ENCODE assay signal across 17 mouse cellular contexts in genomic region chr9:53849864-53850263, GRCm38 (mm10). TPM values are rescaled to one million over a fixed set of nuclear protein-coding genes. Genes with fewer than 3 reads are reported as not detected.
DNase-seq lines count a peak whose midpoint lies in the region; ATAC-seq lines count a peak whose summit lies in the region.
"Had no signal": no experiment of that assay in that cellular context is flagged by ENCODE, and none has a peak within 500 bp of the region (broad histone marks: within the 10 kb centered on the region; RNA-seq: fewer than 3 reads in every experiment).

Sln (plus strand) TSS chr9:53850164.

- no peak for ATAC-seq in embryonic facial prominence, embryonic 12.5 days (ENCODE audit: insufficient number of reproducible peaks, insufficient read depth, low FRiP score, low TSS enrichment)
- ATAC-seq in limb, embryonic 12.5 days (ENCODE audit: insufficient number of reproducible peaks, insufficient read depth, low FRiP score, low TSS enrichment, low read depth), result no peak
- no peak for ATAC-seq in forebrain, embryonic 16.5 days
- ATAC-seq: intestine, postnatal 0 days; Patski had no signal

- H3K27me3 ChIP-seq in embryonic facial prominence, embryonic 12.5 days, result no peaks in the 10 kb centered on the region
- no peaks in the 10 kb centered on the region for H3K27me3 ChIP-seq in embryonic facial prominence, embryonic 10.5 days (replicated peaks; ENCODE audit: low read depth, poor library complexity, severe bottlenecking)
- no peaks in the 10 kb centered on the region for H3K27me3 ChIP-seq in limb, embryonic 12.5 days
- no peaks in the 10 kb centered on the region for H3K27me3 ChIP-seq in limb, embryonic 10.5 days (ENCODE audit: low read depth, poor library complexity, severe bottlenecking)
- no peaks in the 10 kb centered on the region for H3K27me3 ChIP-seq in forebrain, embryonic 16.5 days (replicated peaks; ENCODE audit: control insufficient read depth, insufficient read depth, low read length)
- H3K27me3 ChIP-seq: hindbrain, embryonic 12.5 days had no signal

- no peaks in the 10 kb centered on the region for H3K4me1 ChIP-seq in embryonic facial prominence, embryonic 12.5 days
- no peaks in the 10 kb centered on the region for H3K4me1 ChIP-seq in embryonic facial prominence, embryonic 10.5 days
- no peaks in the 10 kb centered on the region for H3K4me1 ChIP-seq in limb, embryonic 12.5 days (replicated peaks)
- H3K4me1 ChIP-seq in limb, embryonic 10.5 days, result no peaks in the 10 kb centered on the region
- peaks cover 10% of the 10 kb centered on the region for H3K4me1 ChIP-seq in forebrain, embryonic 16.5 days (replicated peaks; ENCODE audit: control insufficient read depth, insufficient read depth, low read length)
- H3K4me1 ChIP-seq: hindbrain, embryonic 12.5 days had no signal

- no peaks in the 10 kb centered on the region for H3K36me3 ChIP-seq in embryonic facial prominence, embryonic 12.5 days
- no peaks in the 10 kb centered on the region for H3K36me3 ChIP-seq in embryonic facial prominence, embryonic 10.5 days (replicated peaks)
- no peaks in the 10 kb centered on the region for H3K36me3 ChIP-seq in limb, embryonic 12.5 days
- H3K36me3 ChIP-seq in limb, embryonic 10.5 days, result no peaks in the 10 kb centered on the region
- no peaks in the 10 kb centered on the region for H3K36me3 ChIP-seq in forebrain, embryonic 16.5 days (ENCODE audit: control insufficient read depth, insufficient read depth)
- H3K36me3 ChIP-seq: hindbrain, embryonic 12.5 days had no signal

- H3K4me3 ChIP-seq in embryonic facial prominence, embryonic 12.5 days, result no peak within 1 kb of the TSS
- no peak within 1 kb of the TSS for H3K4me3 ChIP-seq in embryonic facial prominence, embryonic 10.5 days
- H3K4me3 ChIP-seq in limb, embryonic 12.5 days (replicated peaks), result no peak within 1 kb of the TSS
- H3K4me3 ChIP-seq in limb, embryonic 10.5 days, result no peak within 1 kb of the TSS
- H3K4me3 ChIP-seq in forebrain, embryonic 16.5 days (replicated peaks; ENCODE audit: low read length), result no peak within 1 kb of the TSS
- H3K4me3 ChIP-seq: hindbrain, embryonic 12.5 days had no signal

- intact Hi-C loops in heart, postnatal 14 days (cut with DNase I), result no loop called here

- no peak within 1 kb of the TSS for H3K9ac ChIP-seq in embryonic facial prominence, embryonic 12.5 days
- H3K9ac ChIP-seq in limb, embryonic 12.5 days (replicated peaks), result no peak within 1 kb of the TSS
- no peak within 1 kb of the TSS for H3K9ac ChIP-seq in forebrain, embryonic 16.5 days (replicated peaks; ENCODE audit: low read depth, low read length)
- H3K9ac ChIP-seq: hindbrain, embryonic 12.5 days had no signal

- no peak within 1 kb of the TSS for H3K4me2 ChIP-seq in embryonic facial prominence, embryonic 12.5 days (replicated peaks)
- no peak within 1 kb of the TSS for H3K4me2 ChIP-seq in limb, embryonic 12.5 days
- H3K4me2 ChIP-seq in forebrain, embryonic 16.5 days (ENCODE audit: low read length), result no peak within 1 kb of the TSS
- H3K4me2 ChIP-seq: hindbrain, embryonic 12.5 days had no signal

- no peaks in the 10 kb centered on the region for H3K9me3 ChIP-seq in embryonic facial prominence, embryonic 12.5 days
- H3K9me3 ChIP-seq in embryonic facial prominence, embryonic 10.5 days, result no peaks in the 10 kb centered on the region
- no peaks in the 10 kb centered on the region for H3K9me3 ChIP-seq in limb, embryonic 12.5 days
- H3K9me3 ChIP-seq in limb, embryonic 10.5 days (replicated peaks), result no peaks in the 10 kb centered on the region
- no peaks in the 10 kb centered on the region for H3K9me3 ChIP-seq in forebrain, embryonic 16.5 days (ENCODE audit: control insufficient read depth, low read length)
- H3K9me3 ChIP-seq: hindbrain, embryonic 12.5 days had no signal

- 89% methylated on average over 4 of the region's 4 CpGs for WGBS in embryonic facial prominence, embryonic 12.5 days
- 85% methylated on average over 4 of the region's 4 CpGs for WGBS in embryonic facial prominence, embryonic 10.5 days
- 78% methylated on average over 4 of the region's 4 CpGs for WGBS in limb, embryonic 12.5 days
- 85% methylated on average over 4 of the region's 4 CpGs for WGBS in limb, embryonic 10.5 days
- 78% methylated on average over 4 of the region's 4 CpGs for WGBS in forebrain, embryonic 16.5 days

- H3K27ac ChIP-seq in embryonic facial prominence, embryonic 12.5 days, result no peak within 1 kb of the TSS
- H3K27ac ChIP-seq in embryonic facial prominence, embryonic 10.5 days (replicated peaks), result no peak within 1 kb of the TSS
- H3K27ac ChIP-seq in limb, embryonic 12.5 days, result no peak within 1 kb of the TSS
- no peak within 1 kb of the TSS for H3K27ac ChIP-seq in limb, embryonic 10.5 days
- H3K27ac ChIP-seq in forebrain, embryonic 16.5 days (ENCODE audit: low read length), result peak within 1 kb of the TSS; percentile 87
- H3K27ac ChIP-seq: hindbrain, embryonic 12.5 days had no signal

- DNase-seq in embryonic facial prominence, embryonic 10.5 days (ENCODE audit: low spot score), result no peak
- DNase-seq in limb, embryonic 10.5 days (ENCODE audit: low spot score), result no peak
- DNase-seq in heart, postnatal 14 days, result no peak
- no peak for DNase-seq in right cerebral cortex, postnatal 4 days
- no peak for DNase-seq in right cerebral cortex, postnatal 36 days (ENCODE audit: low spot score in 2 of 2)
- DNase-seq: cerebellum, adult 18-20 months; kidney, postnatal 14 days; left cerebral cortex, postnatal 4 days; midbrain, embryonic 14.5 days; thymus, postnatal 25 days had no signal

RNA-seq across cellular contexts. Expression of gene Sln, which starts in this region (rescaled TPM):
- polyA plus RNA-seq in embryonic facial prominence, embryonic 12.5 days (2016; fragmentation: Nextera tagmentation; extraction: Ambion mirVana), result 10.9 and 13.5 TPM in 2 replicates
- 0.22 TPM in 1 of 2 replicates, not detected in the other for polyA plus RNA-seq in embryonic facial prominence, embryonic 10.5 days (2016; fragmentation: Nextera tagmentation; extraction: Ambion mirVana)
- 13.8 and 17.3 TPM in 2 replicates for polyA plus RNA-seq in limb, embryonic 12.5 days (2016; fragmentation: Nextera tagmentation; extraction: Ambion mirVana)
- 0.25 TPM in 1 of 2 replicates, not detected in the other for polyA plus RNA-seq in limb, embryonic 10.5 days (2016; fragmentation: Nextera tagmentation; extraction: Ambion mirVana)
- polyA plus RNA-seq in forebrain, embryonic 16.5 days (2015; fragmentation: Nextera tagmentation; extraction: Ambion mirVana), result 1.1 and 1.7 TPM in 2 replicates
- 10 to 100 TPM; 25.4 to 57.3 TPM for total RNA-seq in heart, postnatal 14 days (2021)
- total RNA-seq: common myeloid progenitor, adult 5-6 weeks; left cerebral cortex, postnatal 4 days had no signal
- polyA plus RNA-seq: midbrain, embryonic 14.5 days; Patski had no signal
